Comparison of ENCODE assay signal across 21 mouse cellular contexts in genomic region chr12:92156726-92157125, GRCm38 (mm10).
DNase-seq lines count a peak whose midpoint lies in the region; ATAC-seq and TF ChIP-seq lines count a peak whose summit lies in the region.
"Had no signal": no experiment of that assay in that cellular context is flagged by ENCODE, and none has a peak within 500 bp of the region (broad histone marks: within the 10 kb centered on the region; RNA-seq: fewer than 3 reads in every experiment).

No protein-coding gene starts in this region.

- H3K4me3 ChIP-seq in hindbrain, postnatal 0 days (ENCODE audit: low read length) = no peak overlapping the region
- no peak overlapping the region for H3K4me3 ChIP-seq in hindbrain, embryonic 12.5 days
- H3K4me3 ChIP-seq in midbrain, postnatal 0 days (ENCODE audit: low read depth, low read length) = no peak overlapping the region
- H3K4me3 ChIP-seq in midbrain, embryonic 15.5 days = no peak overlapping the region
- H3K4me3 ChIP-seq in limb, embryonic 14.5 days (replicated peaks; ENCODE audit: low read length) = no peak overlapping the region
- H3K4me3 ChIP-seq: embryonic facial prominence, embryonic 13.5 days; forebrain, embryonic 15.5 days; heart, embryonic 15.5 days; megakaryocyte, embryonic 14.5 days; neural tube, embryonic 15.5 days; stomach, embryonic 15.5 days had no signal

- H3K4me1 ChIP-seq in hindbrain, postnatal 0 days (ENCODE audit: insufficient read depth, low read length) = 0 out of 2 replicates have a peak, but pooled peaks cover 5% of the 10 kb centered on the region
- peaks cover 3% of the 10 kb centered on the region; the same call in 1 of the 2 replicates for H3K4me1 ChIP-seq in hindbrain, embryonic 12.5 days
- 0 out of 2 replicates have a peak, but pooled peaks cover 2% of the 10 kb centered on the region for H3K4me1 ChIP-seq in midbrain, postnatal 0 days (ENCODE audit: insufficient read depth, low read length)
- H3K4me1 ChIP-seq in midbrain, embryonic 15.5 days = no peaks in the 10 kb centered on the region
- no peaks in the 10 kb centered on the region for H3K4me1 ChIP-seq in limb, embryonic 14.5 days (ENCODE audit: control insufficient read depth, insufficient read depth, low read length)
- H3K4me1 ChIP-seq: embryonic facial prominence, embryonic 13.5 days; heart, embryonic 15.5 days; megakaryocyte, embryonic 14.5 days; neural tube, embryonic 15.5 days; stomach, embryonic 15.5 days had no signal

- no peak for TF ChIP-seq POLR2A in limb, embryonic 14.5 days (IDR thresholded peaks at IDR 0.05; ENCODE audit: borderline replicate concordance, extremely low read depth, insufficient read depth, insufficient read length)

- no peaks in the 10 kb centered on the region for H3K9me3 ChIP-seq in hindbrain, postnatal 0 days (ENCODE audit: low read length)
- H3K9me3 ChIP-seq in hindbrain, embryonic 12.5 days (replicated peaks) = no peaks in the 10 kb centered on the region
- H3K9me3 ChIP-seq in midbrain, postnatal 0 days (ENCODE audit: low read length) = no peaks in the 10 kb centered on the region
- no peaks in the 10 kb centered on the region for H3K9me3 ChIP-seq in midbrain, embryonic 15.5 days
- no peaks in the 10 kb centered on the region for H3K9me3 ChIP-seq in limb, embryonic 14.5 days (ENCODE audit: control insufficient read depth, low read length)
- H3K9me3 ChIP-seq: embryonic facial prominence, embryonic 13.5 days; forebrain, embryonic 15.5 days; heart, embryonic 15.5 days; megakaryocyte, embryonic 14.5 days; neural tube, embryonic 15.5 days; stomach, embryonic 15.5 days had no signal

- no peak overlapping the region for H3K4me2 ChIP-seq in hindbrain, postnatal 0 days (ENCODE audit: low read depth, low read length)
- no peak overlapping the region for H3K4me2 ChIP-seq in hindbrain, embryonic 12.5 days (replicated peaks)
- no peak overlapping the region for H3K4me2 ChIP-seq in midbrain, postnatal 0 days (ENCODE audit: low read depth, low read length, poor library complexity, severe bottlenecking)
- no peak overlapping the region for H3K4me2 ChIP-seq in midbrain, embryonic 15.5 days
- H3K4me2 ChIP-seq in limb, embryonic 14.5 days (replicated peaks; ENCODE audit: low read depth, low read length, severe bottlenecking) = no peak overlapping the region
- H3K4me2 ChIP-seq: embryonic facial prominence, embryonic 13.5 days; forebrain, embryonic 15.5 days; heart, embryonic 15.5 days; neural tube, embryonic 15.5 days; stomach, embryonic 15.5 days had no signal

- no peak for ATAC-seq in hindbrain, postnatal 0 days
- no peak for ATAC-seq in hindbrain, embryonic 12.5 days (ENCODE audit: low FRiP score)
- no peak for ATAC-seq in midbrain, postnatal 0 days (ENCODE audit: low FRiP score)
- ATAC-seq in midbrain, embryonic 15.5 days (replicated peaks) = no peak
- ATAC-seq in limb, embryonic 14.5 days (ENCODE audit: low FRiP score, low read depth) = peak; percentile 12; the same call in 1 of the 2 replicates
- ATAC-seq: forebrain, embryonic 15.5 days; lung, postnatal 0 days had no signal

- no peak for TF ChIP-seq CTCF in hindbrain, postnatal 0 days (IDR thresholded peaks at IDR 0.05; ENCODE audit: low read depth)
- TF ChIP-seq CTCF in midbrain, postnatal 0 days (IDR thresholded peaks at IDR 0.05) = no peak

- no peak overlapping the region for H3K9ac ChIP-seq in hindbrain, postnatal 0 days (replicated peaks; ENCODE audit: low read length)
- H3K9ac ChIP-seq in hindbrain, embryonic 12.5 days = no peak overlapping the region
- no peak overlapping the region for H3K9ac ChIP-seq in midbrain, postnatal 0 days (replicated peaks; ENCODE audit: low read length, poor library complexity, severe bottlenecking)
- H3K9ac ChIP-seq in midbrain, embryonic 15.5 days = no peak overlapping the region
- H3K9ac ChIP-seq in limb, embryonic 14.5 days (ENCODE audit: low read depth, low read length, severe bottlenecking) = no peak overlapping the region
- H3K9ac ChIP-seq: embryonic facial prominence, embryonic 13.5 days; forebrain, embryonic 15.5 days; heart, embryonic 15.5 days; neural tube, embryonic 15.5 days; stomach, embryonic 15.5 days had no signal

- no peak overlapping the region for H3K27ac ChIP-seq in hindbrain, postnatal 0 days
- no peak overlapping the region for H3K27ac ChIP-seq in hindbrain, embryonic 12.5 days
- H3K27ac ChIP-seq in midbrain, postnatal 0 days (ENCODE audit: low read depth, low read length) = no peak overlapping the region
- no peak overlapping the region for H3K27ac ChIP-seq in midbrain, embryonic 15.5 days
- no peak overlapping the region for H3K27ac ChIP-seq in limb, embryonic 14.5 days (replicated peaks; ENCODE audit: low read depth, low read length)
- H3K27ac ChIP-seq: embryonic facial prominence, embryonic 13.5 days; forebrain, embryonic 15.5 days; heart, embryonic 15.5 days; kidney, postnatal 0 days; neural tube, embryonic 15.5 days; stomach, embryonic 15.5 days had no signal

- DNase-seq in hindbrain, postnatal 0 days (ENCODE audit: low spot score) = peak; percentile 35
- DNase-seq in midbrain, postnatal 0 days (ENCODE audit: low spot score) = peak; percentile 17
- peak; percentile 28 to 46 for DNase-seq in cerebellum, postnatal 25 days
- DNase-seq in limb, embryonic 14.5 days (ENCODE audit: low spot score) = no peak
- no peak for DNase-seq in testis, postnatal 10 days (ENCODE audit: low spot score)
- DNase-seq in adrenal gland, adult 2 months = no peak
- DNase-seq: adrenal gland, adult 8-10 months; layer of hippocampus, adult 9-11 months; liver; midbrain, embryonic 14.5 days; thymus, adult 2 months had no signal

- no peaks in the 10 kb centered on the region for H3K27me3 ChIP-seq in hindbrain, postnatal 0 days (ENCODE audit: insufficient read depth, low read length)
- H3K27me3 ChIP-seq in hindbrain, embryonic 12.5 days = no peaks in the 10 kb centered on the region
- H3K27me3 ChIP-seq in midbrain, postnatal 0 days (ENCODE audit: insufficient read depth, low read length) = no peaks in the 10 kb centered on the region
- H3K27me3 ChIP-seq in midbrain, embryonic 15.5 days (replicated peaks) = no peaks in the 10 kb centered on the region
- H3K27me3 ChIP-seq in limb, embryonic 14.5 days (ENCODE audit: control insufficient read depth, insufficient read depth, low read length) = no peaks in the 10 kb centered on the region
- H3K27me3 ChIP-seq: embryonic facial prominence, embryonic 13.5 days; forebrain, embryonic 15.5 days; heart, embryonic 15.5 days; megakaryocyte, embryonic 14.5 days; neural tube, embryonic 15.5 days; stomach, embryonic 15.5 days had no signal

- no peaks in the 10 kb centered on the region for H3K36me3 ChIP-seq in hindbrain, postnatal 0 days (ENCODE audit: insufficient read depth, low read length)
- no peaks in the 10 kb centered on the region for H3K36me3 ChIP-seq in hindbrain, embryonic 12.5 days
- no peaks in the 10 kb centered on the region for H3K36me3 ChIP-seq in midbrain, postnatal 0 days (ENCODE audit: insufficient read depth, low read length)
- no peaks in the 10 kb centered on the region for H3K36me3 ChIP-seq in midbrain, embryonic 15.5 days (replicated peaks)
- no peaks in the 10 kb centered on the region for H3K36me3 ChIP-seq in limb, embryonic 14.5 days (ENCODE audit: control insufficient read depth, insufficient read depth, low read length)
- H3K36me3 ChIP-seq: embryonic facial prominence, embryonic 13.5 days; forebrain, embryonic 15.5 days; heart, embryonic 15.5 days; neural tube, embryonic 15.5 days; stomach, embryonic 15.5 days had no signal

Comparison
In these comparisons a context has a peak if more than half of its experiments do, and no peak if none do; other contexts are left out.
1. DNase-seq: peak in hindbrain, postnatal 0 days (single experiment), midbrain, postnatal 0 days (single experiment) and cerebellum, postnatal 25 days (2 of 2); none in limb, embryonic 14.5 days (single experiment), testis, postnatal 10 days (single experiment) and adrenal gland, adult 2 months (single experiment).